Mouse (Mus musculus) heart, embryonic 11.5 days (tissue): ENCODE measurements at regions not wholly inside any gene's neighbourhood (a gene's known extent, or its start where the extent isn't known, plus 50 kb on each side); places are given as distances from the start of the nearest gene placed in this dataset.

Experiments
- ATAC-seq: fragments of 200-750 bp; cut with Nextera tagmentation; replicated peaks from 2 replicates; pipeline ENCODE4 v1.8.0; 2017; ENCODE audit warnings: moderate library complexity; ENCODE audit not compliant: insufficient number of reproducible peaks, low FRiP score, low TSS enrichment
- H3K27ac ChIP-seq: fragments of 300-500 bp; sonication (generic); 2 replicates; pipeline ENCODE4 v1.5.1; 2014; ENCODE audit warnings: mild to moderate bottlenecking, low read depth, low read length
- H3K27me3 ChIP-seq: fragments of 300-500 bp; sonication (generic); 2 replicates; pipeline ENCODE4 v1.6.1; 2014; ENCODE audit warnings: mild to moderate bottlenecking, low read length, mixed read lengths; ENCODE audit not compliant: control insufficient read depth, insufficient read depth
- H3K36me3 ChIP-seq: fragments of 300-500 bp; sonication (generic); 2 replicates; pipeline ENCODE4 v1.6.1; 2014; ENCODE audit warnings: mild to moderate bottlenecking, low read length, moderate library complexity, mixed read lengths; ENCODE audit not compliant: control insufficient read depth, insufficient read depth
- H3K4me1 ChIP-seq: fragments of 300-500 bp; sonication (generic); 2 replicates; pipeline ENCODE4 v1.6.1; 2014; ENCODE audit warnings: low read length; ENCODE audit not compliant: control insufficient read depth, insufficient read depth
- H3K4me2 ChIP-seq: fragments of 300-500 bp; sonication (generic); 2 replicates; pipeline ENCODE4 v1.6.1; 2014; ENCODE audit warnings: mild to moderate bottlenecking, moderate library complexity
- H3K4me3 ChIP-seq: fragments of 300-500 bp; sonication (generic); 2 replicates; pipeline ENCODE4 v1.5.1; 2014; ENCODE audit warnings: low read depth, low read length
- H3K9ac ChIP-seq: fragments of 300-500 bp; sonication (generic); 2 replicates; pipeline ENCODE4 v1.6.1; 2014; ENCODE audit warnings: mild to moderate bottlenecking, low read depth, low read length, moderate library complexity
- H3K9me3 ChIP-seq: fragments of 300-500 bp; sonication (generic); replicated peaks from 2 replicates; pipeline ENCODE4 v1.6.1; 2016; ENCODE audit warnings: low read length; ENCODE audit not compliant: control insufficient read depth
- WGBS: fragments of 180-500 bp; shearing (Covaris S2); extraction: QIAGEN DNeasy Blood & Tissue Kit; methylation state at CpG from one replicate; pipeline ENCODE4 v1.1.7; 2014; ENCODE audit not compliant: insufficient replicate concordance; 5-methylcytosine and 5-hydroxymethylcytosine counted together

- 80% methylated on average over 6 of the region's 6 CpGs for WGBS
- Histone ChIP-seq H3K27me3 (no peaks in the 10 kb centered on the region), H3K4me1 (no peaks in the 10 kb centered on the region), H3K9me3 (no peaks in the 10 kb centered on the region), H3K4me3 (no peak overlapping the region), H3K27ac (no peak overlapping the region), H3K4me2 (no peak overlapping the region), H3K36me3 (no peaks in the 10 kb centered on the region), H3K9ac (no peak overlapping the region)
- no peak for ATAC-seq
Observed at GRCm38 (mm10) chr3:156252256-156252861, 309.2 kb upstream of the Negr1 start.

GRCm38 (mm10) chr3:156253172-156253934 is 308.2 kb upstream of the Negr1 start:
- no peak overlapping the region for H3K4me2 ChIP-seq
- no peak overlapping the region for H3K27ac ChIP-seq
- H3K36me3 ChIP-seq, result no peaks in the 10 kb centered on the region
- ATAC-seq, result no peak
- H3K27me3 ChIP-seq, result no peaks in the 10 kb centered on the region
- H3K4me1 ChIP-seq, result no peaks in the 10 kb centered on the region
- WGBS, result 72% methylated on average over 7 of the region's 7 CpGs
- no peak overlapping the region for H3K9ac ChIP-seq
- H3K4me3 ChIP-seq, result no peak overlapping the region
- no peaks in the 10 kb centered on the region for H3K9me3 ChIP-seq

GRCm38 (mm10) chr3:156256719-156257118 is 304.9 kb upstream of the Negr1 start:
- Histone ChIP-seq H3K4me1 (no peaks in the 10 kb centered on the region), H3K27me3 (no peaks in the 10 kb centered on the region), H3K36me3 (no peaks in the 10 kb centered on the region), H3K4me2 (no peak overlapping the region), H3K27ac (no peak overlapping the region), H3K9me3 (no peaks in the 10 kb centered on the region), H3K9ac (no peak overlapping the region), H3K4me3 (no peak overlapping the region)
- ATAC-seq, result no peak
- WGBS, result 81% methylated on average over 7 of the region's 7 CpGs

- Histone ChIP-seq H3K4me1 (no peaks in the 10 kb centered on the region), H3K27me3 (no peaks in the 10 kb centered on the region), H3K27ac (no peak overlapping the region), H3K4me2 (no peak overlapping the region), H3K36me3 (no peaks in the 10 kb centered on the region), H3K4me3 (no peak overlapping the region), H3K9ac (no peak overlapping the region), H3K9me3 (no peaks in the 10 kb centered on the region)
- no peak for ATAC-seq
- WGBS, result 83% methylated on average over 6 of the region's 6 CpGs
Observed at GRCm38 (mm10) chr3:156264654-156265053, 296.9 kb upstream of the Negr1 start.

DNA sequence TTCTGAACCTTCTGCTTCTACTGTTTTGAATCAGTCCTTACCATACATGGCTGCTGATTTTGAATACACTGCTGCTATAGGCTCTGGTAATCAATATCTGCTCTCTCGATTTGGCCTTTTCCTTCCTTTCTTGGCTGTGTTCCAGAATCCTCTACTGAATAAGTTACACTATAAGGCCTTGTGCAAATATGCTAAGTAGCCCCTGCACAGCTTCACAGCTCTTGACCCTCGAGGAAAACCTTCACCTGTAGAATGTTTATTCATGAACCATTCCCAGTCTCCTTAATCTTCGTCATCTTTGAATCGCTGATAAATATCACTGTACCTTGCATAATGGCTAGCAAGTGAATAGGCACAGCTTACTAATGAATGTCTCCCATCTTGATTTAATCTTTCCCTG is 293.9 kb upstream of the Negr1 start:
- Histone ChIP-seq H3K4me3 (no peak overlapping the region), H3K9ac (no peak overlapping the region), H3K9me3 (no peaks in the 10 kb centered on the region), H3K4me1 (no peaks in the 10 kb centered on the region), H3K27ac (no peak overlapping the region), H3K36me3 (no peaks in the 10 kb centered on the region), H3K27me3 (no peaks in the 10 kb centered on the region), H3K4me2 (no peak overlapping the region)
- no peak for ATAC-seq
- 70% methylated on average over 4 of the region's 4 CpGs for WGBS

GRCm38 (mm10) chr3:156299984-156300770 is 261.4 kb upstream of the Negr1 start:
- ATAC-seq, result no peak

GRCm38 (mm10) chr3:156301302-156301701 is 260.3 kb upstream of the Negr1 start:
- H3K4me2 ChIP-seq, result no peak overlapping the region
- no peaks in the 10 kb centered on the region for H3K36me3 ChIP-seq
- 82% methylated on average over 1 of the region's 1 CpGs for WGBS
- no peak overlapping the region for H3K9ac ChIP-seq
- H3K9me3 ChIP-seq, result no peaks in the 10 kb centered on the region
- no peak overlapping the region for H3K4me3 ChIP-seq
- no peak overlapping the region for H3K27ac ChIP-seq
- no peak for ATAC-seq
- no peaks in the 10 kb centered on the region for H3K27me3 ChIP-seq
- H3K4me1 ChIP-seq, result no peaks in the 10 kb centered on the region

More at GRCm38 (mm10) chr3:156299984-156300770, 261.4 kb upstream of the Negr1 start:
- 70% methylated on average over 3 of the region's 3 CpGs for WGBS
- Histone ChIP-seq H3K4me2 (no peak overlapping the region), H3K27me3 (no peaks in the 10 kb centered on the region), H3K9me3 (no peaks in the 10 kb centered on the region), H3K4me3 (no peak overlapping the region), H3K27ac (no peak overlapping the region), H3K4me1 (no peaks in the 10 kb centered on the region), H3K9ac (no peak overlapping the region), H3K36me3 (no peaks in the 10 kb centered on the region)

DNA sequence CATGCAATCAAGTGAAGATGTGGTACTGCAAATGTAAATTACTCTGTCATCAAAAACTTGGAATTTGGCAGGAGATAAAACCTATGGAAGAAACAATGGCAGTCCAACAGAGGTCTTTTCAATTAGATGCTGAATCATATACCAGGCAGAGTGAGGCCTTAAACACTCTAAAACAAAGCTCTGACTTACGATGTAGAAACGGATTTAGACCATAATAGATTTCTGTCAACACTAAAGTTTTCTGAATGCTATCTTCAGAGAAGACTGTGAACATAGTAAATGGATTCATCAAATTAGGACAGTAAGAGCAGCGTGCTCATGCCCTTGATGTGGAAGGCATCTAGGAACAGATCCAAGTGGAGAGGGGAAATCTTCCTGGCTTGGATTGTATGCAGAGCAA is 259.8 kb upstream of the Negr1 start:
- Histone ChIP-seq H3K9ac (no peak overlapping the region), H3K9me3 (no peaks in the 10 kb centered on the region), H3K4me2 (no peak overlapping the region), H3K27me3 (no peaks in the 10 kb centered on the region), H3K27ac (no peak overlapping the region), H3K4me1 (no peaks in the 10 kb centered on the region), H3K4me3 (no peak overlapping the region), H3K36me3 (no peaks in the 10 kb centered on the region)
- WGBS, result 75% methylated on average over 3 of the region's 3 CpGs
- no peak for ATAC-seq
